Mouse (Mus musculus): ENCODE results near the gene Ctf2. TPM values are rescaled to one million over a fixed set of nuclear protein-coding genes. Genes with fewer than 3 reads are reported as not detected.
A peak's percentile ranks its signal among the peaks of the same experiment; 100 is the strongest.

Ctf2 gene
- total and polyA plus RNA-seq, 3 experiments = 0.39 to 1.0 TPM; not detected in 1

DNA sequence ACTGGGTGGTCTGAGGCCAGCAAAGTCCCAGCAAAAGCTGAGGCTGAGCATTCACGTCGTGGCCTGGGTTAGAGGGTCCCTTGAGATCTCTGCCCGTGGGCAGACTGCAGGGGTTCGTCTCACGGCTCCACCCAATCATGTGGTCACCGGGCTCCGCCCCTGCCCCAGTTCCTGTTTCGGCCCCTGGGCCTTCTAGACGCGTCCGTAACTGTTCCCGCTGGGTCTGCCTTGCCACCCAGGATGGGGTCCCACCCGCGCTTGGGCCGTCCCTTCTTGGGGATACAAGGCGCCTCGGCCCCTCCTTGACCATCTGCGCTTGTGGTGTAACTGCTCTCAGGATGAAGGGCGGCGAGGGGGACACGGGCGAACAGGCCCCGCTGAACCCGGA, 37.7 kb upstream of the Ctf2 start, which contains the start of gene Orai3:
Orai3 (plus strand) TSS at position 165 of the 388 bp plus-strand sequence.
- H3K79me2 ChIP-seq (ENCODE audit: control insufficient read depth, insufficient read depth, low read length, poor library complexity) = peaks cover 24% of the 10 kb centered on the region

DNA sequence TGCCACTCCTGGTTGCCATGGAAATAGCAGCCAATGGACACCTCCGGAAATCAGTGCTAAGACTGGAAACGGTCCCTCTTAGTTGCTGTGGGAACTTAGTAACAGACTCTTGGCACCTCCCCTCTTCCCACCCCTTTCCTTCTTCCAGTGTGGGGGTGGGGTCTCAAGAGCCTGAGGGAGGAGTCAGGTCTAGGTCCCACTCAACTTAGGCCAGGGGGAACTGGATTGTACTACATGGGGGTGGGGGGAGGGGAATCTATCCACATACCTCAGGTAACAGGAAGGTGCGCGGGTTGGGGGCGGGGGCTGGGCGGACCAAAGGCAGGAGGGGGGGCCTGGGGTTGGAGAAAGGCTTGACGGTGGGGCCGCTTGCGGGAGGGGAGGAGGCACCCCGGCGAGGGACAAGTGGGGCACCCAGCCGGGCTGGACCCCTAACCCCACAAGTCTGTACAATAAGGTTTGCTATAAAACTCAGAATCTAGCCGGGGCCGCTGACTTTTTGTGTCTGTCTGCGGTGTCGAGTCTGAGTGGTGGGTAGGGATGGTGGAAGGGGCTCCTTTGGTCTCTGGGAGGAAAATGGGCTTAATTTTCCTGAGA, 37.1 kb upstream of the Ctf2 start:
- peaks cover 24% of the 10 kb centered on the region for H3K79me2 ChIP-seq (ENCODE audit: control insufficient read depth, insufficient read depth, low read length, poor library complexity)
- peaks cover 5 to 32% of the 10 kb centered on the region in 2 experiments; a peak in 3 of 4 replicates for H3K4me1 ChIP-seq (ENCODE audit: control insufficient read depth in 1 of 2, insufficient read depth in 2 of 2, low read length in 2 of 2)
- peak; percentile 98 for DNase-seq (ENCODE audit: low read depth, low spot score)
- peak overlapping the region; percentile 93 for H3K27ac ChIP-seq (ENCODE audit: control insufficient read depth, low read depth, low read length)
- H3K36me3 ChIP-seq (ENCODE audit: control insufficient read depth in 1 of 2, insufficient read depth in 2 of 2, low read length in 2 of 2) = peaks cover 0 to 27% of the 10 kb centered on the region in 2 experiments; a peak in 2 of 4 replicates
- H3K9ac ChIP-seq (ENCODE audit: control insufficient read depth, low read depth, low read length, poor library complexity, severe bottlenecking) = peak overlapping the region; percentile 98
- no peaks in the 10 kb centered on the region for H3K9me3 ChIP-seq (replicated peaks; ENCODE audit: insufficient read depth, low read length)
- peak overlapping the region; percentile 82 to 93 for H3K4me3 ChIP-seq (ENCODE audit: control insufficient read depth in 1 of 2, insufficient read depth in 1 of 2, low read depth in 2 of 2, low read length in 2 of 2)
- no peaks in the 10 kb centered on the region for H3K27me3 ChIP-seq (ENCODE audit: control insufficient read depth in 1 of 2, insufficient read depth in 2 of 2, low read length in 2 of 2)
- TF ChIP-seq CHD2 (IDR thresholded peaks at IDR 0.05; ENCODE audit: low read length) (no peak; the same call in 1 of the 2 replicates), MAZ (IDR thresholded peaks at IDR 0.05; ENCODE audit: low read depth, low read length) (peak; percentile 43; the same call in 1 of the 2 replicates), ETS1 (IDR thresholded peaks at IDR 0.05; ENCODE audit: low read depth, low read length) (peak; percentile 41; the same call in 1 of the 2 replicates), MYB (IDR thresholded peaks at IDR 0.05; ENCODE audit: low read depth, low read length) (0 out of 2 replicates have a peak, but pooled peaks have one; percentile 18), SIN3A (IDR thresholded peaks at IDR 0.05; ENCODE audit: low read length) (no peak; the same call in 1 of the 2 replicates), RCOR1 (IDR thresholded peaks at IDR 0.05; ENCODE audit: low read depth, low read length) (peak; percentile 69), RAD21 (IDR thresholded peaks at IDR 0.05; ENCODE audit: low read depth, low read length) (no peak), ZNF384 (IDR thresholded peaks at IDR 0.05; ENCODE audit: low read depth, low read length) (no peak), TAL1 (IDR thresholded peaks at IDR 0.05; ENCODE audit: low read length) (no peak), MXI1 (IDR thresholded peaks at IDR 0.05; ENCODE audit: low read depth, low read length) (peak; percentile 1; the same call in 1 of the 2 replicates), JUND (IDR thresholded peaks at IDR 0.05; ENCODE audit: low read depth, low read length) (no peak), GATA1 (IDR thresholded peaks at IDR 0.05; ENCODE audit: low read depth, low read length) (no peak), NELFE (IDR thresholded peaks at IDR 0.05; ENCODE audit: low read depth, low read length) (peak; percentile 24; the same call in 1 of the 2 replicates), USF2 (IDR thresholded peaks at IDR 0.05; ENCODE audit: borderline replicate concordance in 1 of 2, insufficient read depth in 1 of 2, low read depth in 1 of 2, low read length in 2 of 2) (no peak), CTCF (IDR thresholded peaks at IDR 0.05 in 2 of 3, conservative IDR thresholded peaks at IDR 0.05 in 1 of 3; ENCODE audit: control insufficient read depth in 1 of 3, insufficient read depth in 1 of 3, low read depth in 2 of 3, low read length in 3 of 3, poor library complexity in 1 of 3, severe bottlenecking in 1 of 3) (no peak), TCF12 (IDR thresholded peaks at IDR 0.05; ENCODE audit: low read depth, low read length) (no peak; the same call in 1 of the 2 replicates), EP300 (IDR thresholded peaks at IDR 0.05; ENCODE audit: low read depth in 1 of 2, low read length in 2 of 2) (peak in 1 of 2 experiments; percentile 33; a peak in 1 of 4 replicates), BHLHE40 (IDR thresholded peaks at IDR 0.05; ENCODE audit: borderline replicate concordance, low read depth, low read length) (0 out of 2 replicates have a peak, but pooled peaks have one; percentile 29), KAT2A (conservative IDR thresholded peaks at IDR 0.05; ENCODE audit: low read depth, low read length) (no peak), GABPA (IDR thresholded peaks at IDR 0.05; ENCODE audit: low read depth, low read length) (no peak), MAFK (IDR thresholded peaks at IDR 0.05; ENCODE audit: borderline replicate concordance, low read depth, low read length) (no peak)

More for the DNA sequence above, 37.7 kb upstream of the Ctf2 start, which contains the start of gene Orai3:
- no peaks in the 10 kb centered on the region for H3K9me3 ChIP-seq (replicated peaks; ENCODE audit: insufficient read depth, low read length)
- H3K4me1 ChIP-seq (ENCODE audit: control insufficient read depth in 1 of 2, insufficient read depth in 2 of 2, low read length in 2 of 2) = peaks cover 5 to 34% of the 10 kb centered on the region in 2 experiments; a peak in 3 of 4 replicates
- H3K4me3 ChIP-seq (ENCODE audit: control insufficient read depth in 1 of 2, insufficient read depth in 1 of 2, low read depth in 2 of 2, low read length in 2 of 2) = peak within 1 kb of the TSS; percentile 82 to 93
- peak within 1 kb of the TSS; percentile 98 for H3K9ac ChIP-seq (ENCODE audit: control insufficient read depth, low read depth, low read length, poor library complexity, severe bottlenecking)
- peak within 1 kb of the TSS; percentile 93 for H3K27ac ChIP-seq (ENCODE audit: control insufficient read depth, low read depth, low read length)
- DNase-seq (ENCODE audit: low read depth, low spot score) = peak; percentile 91
- TF ChIP-seq MEF2A (IDR thresholded peaks at IDR 0.05; ENCODE audit: extremely low read depth, insufficient replicate concordance, low read depth, low read length, poor library complexity, severe bottlenecking) (no peak), MAZ (IDR thresholded peaks at IDR 0.05; ENCODE audit: low read depth, low read length) (peak; percentile 60; the same call in 1 of the 2 replicates), TCF12 (IDR thresholded peaks at IDR 0.05; ENCODE audit: low read depth, low read length) (peak; percentile 44; the same call in 1 of the 2 replicates), TBP (IDR thresholded peaks at IDR 0.05; ENCODE audit: low read depth, low read length) (peak; percentile 89), NRF1 (IDR thresholded peaks at IDR 0.05; ENCODE audit: insufficient read depth, low read depth, low read length, poor library complexity, severe bottlenecking) (no peak), MAX (IDR thresholded peaks at IDR 0.05; ENCODE audit: low read length) (0 out of 2 replicates have a peak, but pooled peaks have one; percentile 32), ZMIZ1 (IDR thresholded peaks at IDR 0.05; ENCODE audit: low read depth, low read length) (peak; percentile 86), NELFE (IDR thresholded peaks at IDR 0.05; ENCODE audit: low read depth, low read length) (peak; percentile 97), ZKSCAN1 (IDR thresholded peaks at IDR 0.05; ENCODE audit: low read depth, low read length) (no peak), POLR2AphosphoS2 (IDR thresholded peaks at IDR 0.05; ENCODE audit: low read length) (peak; percentile 89), HCFC1 (IDR thresholded peaks at IDR 0.05; ENCODE audit: low read depth, low read length) (peak; percentile 58; the same call in 1 of the 2 replicates), USF1 (IDR thresholded peaks at IDR 0.05; ENCODE audit: low read depth, low read length) (peak; percentile 89), EP300 (IDR thresholded peaks at IDR 0.05; ENCODE audit: low read depth in 1 of 2, low read length in 2 of 2) (no peak), ZNF384 (IDR thresholded peaks at IDR 0.05; ENCODE audit: low read depth, low read length) (no peak), MYB (IDR thresholded peaks at IDR 0.05; ENCODE audit: low read depth, low read length) (no peak), POLR2A (IDR thresholded peaks at IDR 0.05; ENCODE audit: control insufficient read depth in 1 of 2, insufficient read depth in 1 of 2, low read depth in 1 of 2, low read length in 2 of 2, poor library complexity in 1 of 2) (peak; percentile 77 to 90), ELF1 (IDR thresholded peaks at IDR 0.05; ENCODE audit: low read depth, low read length) (peak; percentile 78), RAD21 (IDR thresholded peaks at IDR 0.05; ENCODE audit: low read depth, low read length) (no peak), SIN3A (IDR thresholded peaks at IDR 0.05; ENCODE audit: low read length) (peak; percentile 79), MYC (IDR thresholded peaks at IDR 0.05; ENCODE audit: low read depth, low read length) (peak; percentile 35; the same call in 1 of the 2 replicates), MXI1 (IDR thresholded peaks at IDR 0.05; ENCODE audit: low read depth, low read length) (peak; percentile 66; the same call in 1 of the 2 replicates), CHD2 (IDR thresholded peaks at IDR 0.05; ENCODE audit: low read length) (peak; percentile 8; the same call in 1 of the 2 replicates)
- H3K36me3 ChIP-seq (ENCODE audit: control insufficient read depth in 1 of 2, insufficient read depth in 2 of 2, low read length in 2 of 2) = peaks cover 0 to 27% of the 10 kb centered on the region in 2 experiments; a peak in 2 of 4 replicates
- H3K27me3 ChIP-seq (ENCODE audit: control insufficient read depth in 1 of 2, insufficient read depth in 2 of 2, low read length in 2 of 2) = no peaks in the 10 kb centered on the region
